Mouse (Mus musculus): ENCODE data around the gene Ak3.

- TF ChIP-seq POLR2A (IDR thresholded peaks at IDR 0.05; ENCODE audit: low read depth, low read length) = no peak
- TF ChIP-seq CTCF (IDR thresholded peaks at IDR 0.05; ENCODE audit: extremely low read depth, insufficient read depth, insufficient read length, insufficient replicate concordance) = no peak
Measured at GRCm38 (mm10) chr19:29069195-29069594, 21.4 kb upstream of the Ak3 start.
